Mouse (Mus musculus): ENCODE measurements around the gene Hist1h3a.

- TF ChIP-seq POLR2A (IDR thresholded peaks at IDR 0.05; ENCODE audit: extremely low read depth, insufficient read depth, low read length) (no peak), CTCF (IDR thresholded peaks at IDR 0.05; ENCODE audit: extremely low read depth, insufficient read depth, low read length) (no peak)
Measured at GRCm38 (mm10) chr13:23740910-23741309, 21.3 kb downstream of the Hist1h3a start.

Measured in cortical plate, adult 2 months (tissue).